Mouse (Mus musculus): ENCODE results near the gene Olfr1346.

- TF ChIP-seq CTCF (IDR thresholded peaks at IDR 0.05; ENCODE audit: control insufficient read depth, insufficient read depth, low read length) (no peak), POLR2A (IDR thresholded peaks at IDR 0.05; ENCODE audit: borderline replicate concordance, control insufficient read depth, low read depth, low read length) (no peak)
These were observed at the start of gene Olfr1346 for GRCm38 (mm10) chr7:6466951-6467350.

Data from bone marrow, adult 2 months (tissue).